Comparison of ENCODE assay signal across 8 mouse cellular contexts in genomic region chr5:24597221-24597728, GRCm38 (mm10). TPM values are rescaled to one million over a fixed set of nuclear protein-coding genes. Genes with fewer than 3 reads are reported as not detected.
DNase-seq lines count a peak whose midpoint lies in the region; ATAC-seq and TF ChIP-seq lines count a peak whose summit lies in the region.

No protein-coding gene starts in this region.

- 67% methylated on average over 2 of the region's 2 CpGs for WGBS in intestine, embryonic 15.5 days
- 50% methylated on average over 2 of the region's 2 CpGs for WGBS in limb, embryonic 13.5 days
- whole genome bisulfite sequencing in midbrain, postnatal 0 days, result 44% methylated on average over 2 of the region's 2 CpGs
- 61% methylated on average over 2 of the region's 2 CpGs for WGBS in stomach, embryonic 14.5 days

- no peaks in the 10 kb centered on the region for H3K9me3 ChIP-seq in intestine, embryonic 15.5 days
- H3K9me3 ChIP-seq in limb, embryonic 13.5 days, result no peaks in the 10 kb centered on the region
- no peaks in the 10 kb centered on the region for H3K9me3 ChIP-seq in midbrain, postnatal 0 days (ENCODE audit: low read length)
- H3K9me3 ChIP-seq in stomach, embryonic 14.5 days (ENCODE audit: control insufficient read depth, low read depth, low read length), result no peaks in the 10 kb centered on the region

- peaks cover 5% of the 10 kb centered on the region for H3K36me3 ChIP-seq in intestine, embryonic 15.5 days
- peaks cover 40% of the 10 kb centered on the region for H3K36me3 ChIP-seq in limb, embryonic 13.5 days
- H3K36me3 ChIP-seq in midbrain, postnatal 0 days (ENCODE audit: insufficient read depth, low read length), result peaks cover 32% of the 10 kb centered on the region
- H3K36me3 ChIP-seq in stomach, embryonic 14.5 days (ENCODE audit: control insufficient read depth, insufficient read depth, low read length), result peaks cover 35% of the 10 kb centered on the region

- DNase-seq in 416B (ENCODE audit: low read depth) (peak; percentile 87), ZHBTc4 (ENCODE audit: low read depth, low spot score) (peak; percentile 87)
- DNase-seq in cerebellum, postnatal 4 days (ENCODE audit: low spot score in 2 of 2), result peak; percentile 63 to 79
- DNase-seq in gastrocnemius, adult 2 months, result peak; percentile 76
- peak; percentile 93 for DNase-seq in midbrain, postnatal 0 days (ENCODE audit: low spot score)

- H3K4me3 ChIP-seq in gastrocnemius, adult 2 months, result peak overlapping the region; percentile 69
- H3K4me3 ChIP-seq in intestine, embryonic 15.5 days (replicated peaks), result no peak overlapping the region
- no peak overlapping the region for H3K4me3 ChIP-seq in limb, embryonic 13.5 days
- H3K4me3 ChIP-seq in midbrain, postnatal 0 days (ENCODE audit: low read depth, low read length), result peak overlapping the region; percentile 23; the same call in 1 of the 2 replicates
- H3K4me3 ChIP-seq in stomach, embryonic 14.5 days (ENCODE audit: low read depth, low read length), result no peak overlapping the region

- H3K4me1 ChIP-seq in intestine, embryonic 15.5 days (replicated peaks), result peaks cover 39% of the 10 kb centered on the region
- H3K4me1 ChIP-seq in limb, embryonic 13.5 days, result peaks cover 50% of the 10 kb centered on the region
- peaks cover 36% of the 10 kb centered on the region; the same call in 1 of the 2 replicates for H3K4me1 ChIP-seq in midbrain, postnatal 0 days (ENCODE audit: insufficient read depth, low read length)
- H3K4me1 ChIP-seq in stomach, embryonic 14.5 days (ENCODE audit: control insufficient read depth, insufficient read depth, low read length), result peaks cover 30% of the 10 kb centered on the region; the same call in 1 of the 2 replicates

- peaks cover 6% of the 10 kb centered on the region; the same call in 1 of the 2 replicates for H3K27me3 ChIP-seq in intestine, embryonic 15.5 days (replicated peaks)
- no peaks in the 10 kb centered on the region for H3K27me3 ChIP-seq in limb, embryonic 13.5 days
- H3K27me3 ChIP-seq in midbrain, postnatal 0 days (ENCODE audit: insufficient read depth, low read length), result no peaks in the 10 kb centered on the region
- H3K27me3 ChIP-seq in stomach, embryonic 14.5 days (ENCODE audit: control insufficient read depth, insufficient read depth, low read length), result no peaks in the 10 kb centered on the region

- peak; percentile 76 for TF ChIP-seq CTCF in gastrocnemius, adult 2 months (IDR thresholded peaks at IDR 0.05)
- TF ChIP-seq CTCF in midbrain, postnatal 0 days (IDR thresholded peaks at IDR 0.05), result peak; percentile 79

- ATAC-seq in intestine, embryonic 15.5 days, result peak; percentile 37
- peak; percentile 16; the same call in 1 of the 2 replicates for ATAC-seq in limb, embryonic 13.5 days (ENCODE audit: low FRiP score, low read depth)
- peak; percentile 44 for ATAC-seq in midbrain, postnatal 0 days (ENCODE audit: low FRiP score)
- ATAC-seq in stomach, embryonic 14.5 days (ENCODE audit: insufficient number of reproducible peaks, insufficient read depth, low FRiP score, low read depth), result no peak

- H3K9ac ChIP-seq in intestine, embryonic 15.5 days, result no peak overlapping the region
- peak overlapping the region; percentile 51 for H3K9ac ChIP-seq in limb, embryonic 13.5 days
- H3K9ac ChIP-seq in midbrain, postnatal 0 days (replicated peaks; ENCODE audit: low read length, poor library complexity, severe bottlenecking), result peak overlapping the region; percentile 54
- H3K9ac ChIP-seq in stomach, embryonic 14.5 days (replicated peaks; ENCODE audit: low read depth, low read length), result no peak overlapping the region

- intact Hi-C loops in gastrocnemius, adult 2 months (cut with DNase I), result loop anchor here (1.0 to 2.0 kb wide), 2 partner anchors 20 to 87 kb away; partner anchors contain the start of gene Abcf2

- peak overlapping the region; percentile 80 for H3K27ac ChIP-seq in gastrocnemius, adult 2 months
- H3K27ac ChIP-seq in intestine, embryonic 15.5 days, result 0 out of 2 replicates have a peak overlapping the region, but pooled peaks have one; percentile 44
- H3K27ac ChIP-seq in limb, embryonic 13.5 days, result peak overlapping the region; percentile 61; the same call in 1 of the 2 replicates
- H3K27ac ChIP-seq in midbrain, postnatal 0 days (ENCODE audit: low read depth, low read length), result peak overlapping the region; percentile 91
- H3K27ac ChIP-seq in stomach, embryonic 14.5 days (ENCODE audit: low read length), result peak overlapping the region; percentile 36; the same call in 1 of the 2 replicates

- no peak overlapping the region for H3K4me2 ChIP-seq in intestine, embryonic 15.5 days (replicated peaks)
- peak overlapping the region; percentile 25 for H3K4me2 ChIP-seq in limb, embryonic 13.5 days (replicated peaks)
- peak overlapping the region; percentile 53 for H3K4me2 ChIP-seq in midbrain, postnatal 0 days (ENCODE audit: low read depth, low read length, poor library complexity, severe bottlenecking)
- no peak overlapping the region for H3K4me2 ChIP-seq in stomach, embryonic 14.5 days (replicated peaks; ENCODE audit: low read depth, low read length)

RNA-seq across cellular contexts. Expression of gene Chpf2, which starts 10.7 kb away (rescaled TPM):
- 10 to 100 TPM in 1 of 2 experiments, 1 to 10 TPM in 1; 6.4 to 10.1 TPM for total RNA-seq in gastrocnemius, adult 2 months (2021)
- polyA plus RNA-seq in intestine, embryonic 15.5 days (2015; fragmentation: Nextera tagmentation; extraction: Ambion mirVana), result 14.7 and 16.0 TPM in 2 replicates
- 31.6 and 33.3 TPM in 2 replicates for polyA plus RNA-seq in limb, embryonic 13.5 days (2015; fragmentation: Nextera tagmentation; extraction: Ambion mirVana)
- 31.3 and 32.8 TPM in 2 replicates for total RNA-seq in midbrain, postnatal 0 days (2014; rRNA removed)
- 25.5 and 26.3 TPM in 2 replicates for polyA plus RNA-seq in midbrain, postnatal 0 days (2015; fragmentation: Nextera tagmentation; extraction: Ambion mirVana)
- 11.3 and 13.4 TPM in 2 replicates for polyA plus RNA-seq in stomach, embryonic 14.5 days (2014; fragmentation: Nextera tagmentation; extraction: Ambion mirVana)

RNA-seq across cellular contexts. Expression of gene Abcf2, which starts 20.0 kb away (rescaled TPM):
- total RNA-seq in gastrocnemius, adult 2 months (2021), result 100 to 1,000 TPM; 105 to 117 TPM
- polyA plus RNA-seq in intestine, embryonic 15.5 days (2015; fragmentation: Nextera tagmentation; extraction: Ambion mirVana), result 86.0 and 87.1 TPM in 2 replicates
- polyA plus RNA-seq in limb, embryonic 13.5 days (2015; fragmentation: Nextera tagmentation; extraction: Ambion mirVana), result 120 and 128 TPM in 2 replicates
- total RNA-seq in midbrain, postnatal 0 days (2014; rRNA removed), result 55.9 and 57.0 TPM in 2 replicates
- 58.2 and 62.3 TPM in 2 replicates for polyA plus RNA-seq in midbrain, postnatal 0 days (2015; fragmentation: Nextera tagmentation; extraction: Ambion mirVana)
- polyA plus RNA-seq in stomach, embryonic 14.5 days (2014; fragmentation: Nextera tagmentation; extraction: Ambion mirVana), result 79.5 and 89.2 TPM in 2 replicates

RNA-seq across cellular contexts. Expression of gene Smarcd3, which starts 26.9 kb away (rescaled TPM):
- 100 to 1,000 TPM; 172 to 203 TPM for total RNA-seq in gastrocnemius, adult 2 months (2021)
- 15.5 and 18.4 TPM in 2 replicates for polyA plus RNA-seq in intestine, embryonic 15.5 days (2015; fragmentation: Nextera tagmentation; extraction: Ambion mirVana)
- polyA plus RNA-seq in limb, embryonic 13.5 days (2015; fragmentation: Nextera tagmentation; extraction: Ambion mirVana), result 51.2 and 51.3 TPM in 2 replicates
- total RNA-seq in midbrain, postnatal 0 days (2014; rRNA removed), result 279 and 347 TPM in 2 replicates
- polyA plus RNA-seq in midbrain, postnatal 0 days (2015; fragmentation: Nextera tagmentation; extraction: Ambion mirVana), result 187 and 189 TPM in 2 replicates
- 35.6 and 36.2 TPM in 2 replicates for polyA plus RNA-seq in stomach, embryonic 14.5 days (2014; fragmentation: Nextera tagmentation; extraction: Ambion mirVana)

RNA-seq across cellular contexts. Expression of gene 4931409K22Rik, which starts 40.7 kb away (rescaled TPM):
- total RNA-seq in gastrocnemius, adult 2 months (2021), result not detected
- 0.05 and 0.08 TPM in 2 replicates for polyA plus RNA-seq in intestine, embryonic 15.5 days (2015; fragmentation: Nextera tagmentation; extraction: Ambion mirVana)
- 0.17 and 0.49 TPM in 2 replicates for polyA plus RNA-seq in limb, embryonic 13.5 days (2015; fragmentation: Nextera tagmentation; extraction: Ambion mirVana)
- not detected in 2 replicates for total RNA-seq in midbrain, postnatal 0 days (2014; rRNA removed)
- polyA plus RNA-seq in midbrain, postnatal 0 days (2015; fragmentation: Nextera tagmentation; extraction: Ambion mirVana), result not detected in 2 replicates
- polyA plus RNA-seq in stomach, embryonic 14.5 days (2014; fragmentation: Nextera tagmentation; extraction: Ambion mirVana), result 0.10 TPM in 2 replicates

RNA-seq across cellular contexts. Expression of gene Asb10, which starts 56.5 kb away (rescaled TPM):
- 100 to 1,000 TPM; 101 to 107 TPM for total RNA-seq in gastrocnemius, adult 2 months (2021)
- polyA plus RNA-seq in intestine, embryonic 15.5 days (2015; fragmentation: Nextera tagmentation; extraction: Ambion mirVana), result 0.33 and 0.40 TPM in 2 replicates
- polyA plus RNA-seq in limb, embryonic 13.5 days (2015; fragmentation: Nextera tagmentation; extraction: Ambion mirVana), result 1.6 and 2.2 TPM in 2 replicates
- 1.2 TPM in 1 of 2 replicates, not detected in the other for total RNA-seq in midbrain, postnatal 0 days (2014; rRNA removed)
- 0.31 and 0.39 TPM in 2 replicates for polyA plus RNA-seq in midbrain, postnatal 0 days (2015; fragmentation: Nextera tagmentation; extraction: Ambion mirVana)
- polyA plus RNA-seq in stomach, embryonic 14.5 days (2014; fragmentation: Nextera tagmentation; extraction: Ambion mirVana), result 0.22 and 0.34 TPM in 2 replicates

Comparison
In these comparisons a context has a peak if more than half of its experiments do, and no peak if none do; other contexts are left out.
1. H3K27ac ChIP-seq: peak in every context shown above with its lines; median percentile 91 in midbrain, postnatal 0 days; 80 in gastrocnemius, adult 2 months; 61 in limb, embryonic 13.5 days; 44 in intestine, embryonic 15.5 days; 36 in stomach, embryonic 14.5 days.
2. H3K4me3 ChIP-seq: peak in gastrocnemius, adult 2 months (single experiment) and midbrain, postnatal 0 days (single experiment); none in intestine, embryonic 15.5 days (single experiment), limb, embryonic 13.5 days (single experiment) and stomach, embryonic 14.5 days (single experiment).
3. H3K4me2 ChIP-seq: peak in limb, embryonic 13.5 days (single experiment) and midbrain, postnatal 0 days (single experiment); none in intestine, embryonic 15.5 days (single experiment) and stomach, embryonic 14.5 days (single experiment).
4. H3K9ac ChIP-seq: peak in limb, embryonic 13.5 days (single experiment) and midbrain, postnatal 0 days (single experiment); none in intestine, embryonic 15.5 days (single experiment) and stomach, embryonic 14.5 days (single experiment).
5. Peak in every context shown above with its lines, with median percentiles within 50 percentile points of each other: DNase-seq.